Mouse (Mus musculus) lung, postnatal 0 days (tissue): ENCODE measurements at regions not wholly inside any gene's neighbourhood (a gene's known extent, or its start where the extent isn't known, plus 50 kb on each side); places are given as distances from the start of the nearest gene placed in this dataset.

Source experiments
- ATAC-seq: fragments of 200-750 bp; cut with Nextera tagmentation; 2 replicates; pipeline ENCODE4 v1.8.0; 2017; ENCODE audit warnings: moderate library complexity
- DNase-seq: peaks from one replicate; pipeline ENCODE4 v3.0.0-alpha.2; 2016; ENCODE audit warnings: low spot score
- H3K27ac ChIP-seq: fragments of 300-500 bp; sonication (generic); 2 replicates; pipeline ENCODE4 v1.5.1; 2014; ENCODE audit warnings: antibody characterized with exemption, mild to moderate bottlenecking, low read length, mixed read lengths
- H3K27me3 ChIP-seq: fragments of 300-500 bp; sonication (generic); replicated peaks from 2 replicates; pipeline ENCODE4 v1.6.1; 2014; ENCODE audit warnings: low read length, mixed read lengths; ENCODE audit not compliant: insufficient read depth
- H3K36me3 ChIP-seq: fragments of 300-500 bp; sonication (generic); 2 replicates; pipeline ENCODE4 v1.6.1; 2014; ENCODE audit warnings: low read length, mixed read lengths; ENCODE audit not compliant: insufficient read depth
- H3K4me1 ChIP-seq: fragments of 300-500 bp; sonication (generic); 2 replicates; pipeline ENCODE4 v1.6.1; 2014; ENCODE audit warnings: antibody characterized with exemption, low read depth, low read length, mixed read lengths; ENCODE audit not compliant: insufficient read depth
- H3K4me2 ChIP-seq: fragments of 300-500 bp; sonication (generic); replicated peaks from 2 replicates; pipeline ENCODE4 v1.6.1; 2014; ENCODE audit warnings: low read depth, mild to moderate bottlenecking, low read length, moderate library complexity, mixed read lengths
- H3K4me3 ChIP-seq: fragments of 300-500 bp; sonication (generic); 2 replicates; pipeline ENCODE4 v1.5.1; 2014; ENCODE audit warnings: low read depth, low read length
- H3K9ac ChIP-seq: fragments of 300-500 bp; sonication (generic); replicated peaks from 2 replicates; pipeline ENCODE4 v1.6.1; 2014; ENCODE audit warnings: low read depth, mild to moderate bottlenecking
- H3K9me3 ChIP-seq: fragments of 300-500 bp; sonication (generic); 2 replicates; pipeline ENCODE4 v1.6.1; 2016; ENCODE audit warnings: low read length, mixed read lengths
- CTCF ChIP-seq: IDR thresholded peaks from 2 replicates; pipeline ENCODE4 v1.5.1; 2016; ENCODE audit warnings: antibody characterized with exemption, mild to moderate bottlenecking
- EP300 ChIP-seq: IDR thresholded peaks from 2 replicates; pipeline ENCODE4 v1.6.1; 2016; ENCODE audit warnings: antibody characterized with exemption, mild to moderate bottlenecking, control low read depth
- WGBS: fragments of 180-500 bp; shearing (Covaris S2); extraction: QIAGEN DNeasy Blood & Tissue Kit; methylation state at CpG from one replicate; pipeline ENCODE4 v1.1.7; 2014; 5-methylcytosine and 5-hydroxymethylcytosine counted together

DNA sequence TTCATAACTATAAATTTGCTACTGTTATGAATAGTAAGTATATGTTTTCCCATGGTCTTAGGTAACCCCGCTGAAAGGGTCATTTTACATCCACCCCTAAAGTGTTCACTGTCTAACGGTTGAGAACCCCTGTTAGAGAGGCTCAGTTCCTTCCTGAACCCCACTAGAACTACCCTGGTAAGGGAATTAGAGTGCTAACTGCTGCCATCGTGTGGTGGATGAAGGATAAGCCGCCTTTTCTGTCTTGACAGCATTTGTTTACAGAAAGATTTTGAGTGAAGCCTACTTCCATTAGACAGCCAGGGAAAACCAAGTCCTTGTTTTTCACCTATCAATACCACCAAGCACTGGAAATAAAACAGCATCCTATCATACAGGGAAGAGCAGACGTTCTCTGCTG lies 90.3 kb upstream of the Tbx22 start:
- WGBS, result 14% methylated on average over 5 of the region's 5 CpGs
- TF ChIP-seq CTCF (peak; percentile 45), EP300 (no peak)
- H3K9me3 ChIP-seq, result no peaks in the 10 kb centered on the region
- no peak for ATAC-seq
- H3K27me3 ChIP-seq, result no peaks in the 10 kb centered on the region
- H3K36me3 ChIP-seq, result no peaks in the 10 kb centered on the region
- DNase-seq, result no peak
- no peak overlapping the region for H3K27ac ChIP-seq
- no peak overlapping the region for H3K9ac ChIP-seq
- H3K4me1 ChIP-seq, result no peaks in the 10 kb centered on the region
- H3K4me2 ChIP-seq, result no peak overlapping the region
- H3K4me3 ChIP-seq, result no peak overlapping the region
